Mouse (Mus musculus): Measurements from ENCODE around the gene Olfr1367.

DNA sequence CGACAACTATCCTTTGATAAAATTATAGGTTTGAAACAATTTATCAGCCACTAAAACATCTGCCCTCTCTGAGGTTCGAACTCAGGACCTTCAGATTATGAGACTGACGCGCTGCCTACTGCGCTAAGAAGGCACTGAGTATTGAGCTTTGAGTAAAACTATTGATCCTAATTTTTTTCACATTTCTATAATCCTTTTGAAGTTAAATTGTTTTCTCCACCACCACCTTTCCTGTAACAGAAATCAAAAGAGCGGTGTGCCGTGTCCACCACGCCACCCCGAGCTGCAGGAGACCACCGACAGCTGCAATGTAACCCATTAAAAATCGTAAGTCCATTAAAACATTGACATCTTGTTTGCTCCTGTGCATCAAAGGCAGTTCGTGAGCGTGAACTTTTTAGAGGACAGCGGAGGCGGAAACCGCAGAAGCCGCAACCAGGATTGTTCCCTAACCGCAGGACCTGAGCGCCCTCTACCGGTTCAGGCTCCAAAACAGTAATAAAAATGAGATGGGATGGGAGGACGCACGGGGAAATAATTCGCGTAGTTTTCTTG lies 20.0 kb upstream of the Olfr1367 start:
- TF ChIP-seq CTCF (IDR thresholded peaks at IDR 0.05) (peak; percentile 90), EP300 (IDR thresholded peaks at IDR 0.05) (no peak)
